Mouse (Mus musculus) ES-E14 (cell line): ENCODE measurements around the gene Dab1.

ENCODE experiments used
- CHD2 ChIP-seq: IDR thresholded peaks from 2 replicates; pipeline ENCODE4 v1.6.1; 2014; ENCODE audit warnings: mild to moderate bottlenecking, low read depth, low read length, inconsistent platforms
- HCFC1 ChIP-seq: IDR thresholded peaks from 2 replicates; pipeline ENCODE4 v1.6.1; 2012; ENCODE audit warnings: low read length, inconsistent platforms, borderline replicate concordance; ENCODE audit not compliant: insufficient read depth
- MAFK ChIP-seq: IDR thresholded peaks from 2 replicates; pipeline ENCODE4 v1.6.1; 2014; ENCODE audit warnings: mild to moderate bottlenecking, low read depth, low read length, inconsistent platforms; ENCODE audit not compliant: insufficient read depth
- ZC3H11A ChIP-seq: IDR thresholded peaks from 2 replicates; pipeline ENCODE4 v1.6.1; 2012; ENCODE audit warnings: low read depth, mild to moderate bottlenecking, inconsistent platforms, low read length, borderline replicate concordance
- ZNF384 ChIP-seq: IDR thresholded peaks from 2 replicates; pipeline ENCODE4 v1.6.1; 2012; ENCODE audit warnings: low read depth, low read length, inconsistent platforms

GRCm38 (mm10) chr4:104607636-104608035 is 988.5 kb downstream of the Dab1 start:
- no peak for TF ChIP-seq CHD2
- no peak for TF ChIP-seq ZNF384
- no peak for TF ChIP-seq HCFC1
- TF ChIP-seq ZC3H11A, result no peak
- TF ChIP-seq MAFK, result no peak
